Mouse (Mus musculus) embryonic facial prominence, embryonic 10.5 days (tissue): ENCODE data around the gene Elfn1. TPM values are rescaled to one million over a fixed set of nuclear protein-coding genes. Genes with fewer than 3 reads are reported as not detected.

ENCODE experiments used
- DNase-seq: peaks from one replicate; pipeline ENCODE4 v3.0.0-alpha.2; 2017; ENCODE audit warnings: low spot score
- H3K27ac ChIP-seq: fragments of 300-500 bp; sonication (generic); replicated peaks from 2 replicates; pipeline ENCODE4 v1.5.1; 2016; ENCODE audit warnings: mild to moderate bottlenecking
- H3K27me3 ChIP-seq: fragments of 300-500 bp; sonication (generic); replicated peaks from 2 replicates; pipeline ENCODE4 v1.6.1; 2016; ENCODE audit warnings: low read depth, mild to moderate bottlenecking; ENCODE audit not compliant: poor library complexity, severe bottlenecking
- H3K36me3 ChIP-seq: fragments of 300-500 bp; sonication (generic); replicated peaks from 2 replicates; pipeline ENCODE4 v1.6.1; 2016; ENCODE audit warnings: mild to moderate bottlenecking, moderate library complexity
- H3K4me1 ChIP-seq: fragments of 300-500 bp; sonication (generic); 2 replicates; pipeline ENCODE4 v1.6.1; 2016
- H3K4me3 ChIP-seq: fragments of 300-500 bp; sonication (generic); 2 replicates; pipeline ENCODE4 v1.5.1; 2016; ENCODE audit warnings: mild to moderate bottlenecking, moderate library complexity
- H3K9me3 ChIP-seq: fragments of 300-500 bp; sonication (generic); 2 replicates; pipeline ENCODE4 v1.6.1; 2016; ENCODE audit warnings: mild to moderate bottlenecking
- WGBS: fragments of 180-500 bp; shearing (Covaris S2); methylation state at CpG from one replicate; pipeline ENCODE4 v1.1.7; 2016; 5-methylcytosine and 5-hydroxymethylcytosine counted together
- polyA plus RNA-seq: library from polyadenylated mRNA; unstranded; fragments of >200 nt; fragmentation: Nextera tagmentation; extraction: Ambion mirVana; gene quantifications from 2 replicates; pipeline ENCODE4 v1.2.1, GENCODE M21; 2016

Elfn1 gene
- polyA plus RNA-seq, result 0.12 and 0.40 TPM in 2 replicates

DNA sequence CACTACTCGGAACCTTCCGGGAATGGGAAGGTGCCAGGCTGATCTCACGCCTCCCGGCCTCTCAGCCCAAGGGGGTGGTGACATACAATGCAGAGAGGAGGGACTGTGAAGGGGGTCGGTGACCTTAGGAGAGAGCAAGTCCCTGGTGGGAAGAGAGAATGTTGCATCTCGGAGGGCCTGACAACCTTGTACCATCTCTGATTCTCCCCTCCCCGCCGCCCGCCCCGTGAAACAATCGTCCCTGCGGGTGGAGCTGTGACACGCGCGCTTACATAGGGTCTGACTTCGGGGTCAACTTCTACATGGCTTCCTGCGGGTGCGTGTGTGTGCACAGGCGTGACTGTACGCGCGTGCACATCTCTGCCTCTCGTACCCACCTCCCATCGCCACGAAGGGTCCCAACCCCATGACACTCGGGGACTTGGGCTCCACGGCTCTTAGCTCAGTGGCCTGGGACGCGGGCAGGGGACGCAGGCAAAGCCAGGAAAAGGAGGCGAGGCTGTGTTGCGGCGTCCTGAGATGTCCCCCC, at the start of gene Elfn1:
Gene Elfn1, plus strand, starts transcription at position 230 of the 529 bp plus-strand sequence.
- Histone ChIP-seq H3K27me3 (peaks cover 88% of the 10 kb centered on the region), H3K27ac (peak within 1 kb of the TSS; percentile 78), H3K9me3 (no peaks in the 10 kb centered on the region), H3K4me3 (peak within 1 kb of the TSS; percentile 74), H3K36me3 (no peaks in the 10 kb centered on the region), H3K4me1 (peaks cover 58% of the 10 kb centered on the region)
- DNase-seq, result no peak
- under 1% methylated on average over 33 of the region's 33 CpGs for WGBS

DNA sequence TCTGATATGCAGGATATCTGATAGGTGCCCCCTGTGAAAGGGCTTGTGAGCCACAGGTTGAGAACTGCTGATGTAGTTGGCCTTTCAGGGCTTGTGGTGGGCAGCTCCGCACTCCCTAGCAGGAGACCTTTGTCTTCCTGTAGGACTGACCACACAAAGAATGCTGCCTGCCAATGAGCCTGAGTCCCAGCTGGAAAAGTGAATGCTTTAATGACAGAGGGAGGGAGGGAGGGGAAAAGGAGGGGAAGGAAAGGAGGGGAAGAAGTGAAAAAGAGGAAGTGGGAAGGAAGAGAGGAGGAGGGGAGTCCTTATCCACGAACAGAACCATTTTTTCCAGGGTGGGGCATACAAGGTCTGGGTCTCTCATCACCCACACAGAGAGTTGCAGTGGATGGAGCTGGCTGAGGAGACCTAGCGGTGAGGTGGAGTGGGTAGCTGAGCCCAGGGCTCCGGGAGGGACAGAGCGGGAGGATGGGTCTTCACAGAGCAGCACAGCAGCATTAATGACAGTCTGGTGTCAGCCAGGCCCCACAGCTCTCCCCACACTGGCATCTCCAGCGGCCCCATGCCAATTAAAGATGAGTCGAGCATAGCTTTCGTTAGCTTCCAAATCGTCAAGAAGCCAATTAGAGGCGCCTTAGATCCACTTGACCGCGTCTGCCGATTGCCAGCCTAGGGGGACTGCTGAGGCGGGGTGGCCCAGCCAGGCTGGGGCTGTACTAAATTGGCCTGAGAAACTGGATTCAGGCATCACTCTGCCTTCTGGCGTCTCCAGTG, 47.2 kb upstream of the Elfn1 start:
- H3K27ac ChIP-seq, result no peak overlapping the region
- no peak for DNase-seq
- H3K9me3 ChIP-seq, result no peaks in the 10 kb centered on the region
- no peak overlapping the region for H3K4me3 ChIP-seq
- H3K27me3 ChIP-seq, result 0 out of 2 replicates have a peak, but pooled peaks cover 9% of the 10 kb centered on the region
- H3K36me3 ChIP-seq, result no peaks in the 10 kb centered on the region
- H3K4me1 ChIP-seq, result peaks cover 10% of the 10 kb centered on the region
- 27% methylated on average over 15 of the region's 15 CpGs for WGBS

DNA sequence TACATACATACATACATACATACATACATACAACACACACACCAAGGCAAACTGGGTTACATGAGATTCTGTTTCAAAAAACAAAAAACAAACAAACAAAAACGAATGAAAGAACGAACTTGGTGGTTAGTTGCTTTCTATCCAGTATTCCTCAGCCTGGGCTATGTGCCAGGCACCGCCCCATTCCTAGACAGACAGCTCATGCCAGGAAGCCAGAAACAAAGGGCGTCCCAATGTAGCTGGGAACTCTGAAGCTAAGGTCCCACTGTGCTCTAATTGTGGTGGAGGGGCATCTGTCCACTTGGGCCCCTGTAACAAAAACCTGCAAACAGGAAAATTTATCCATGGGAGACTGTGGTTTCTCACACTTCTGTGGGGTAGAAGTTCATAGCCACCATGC, 45.0 kb upstream of the Elfn1 start:
- DNase-seq, result no peak
- Histone ChIP-seq H3K4me1 (peaks cover 10% of the 10 kb centered on the region), H3K27me3 (0 out of 2 replicates have a peak, but pooled peaks cover 9% of the 10 kb centered on the region), H3K36me3 (no peaks in the 10 kb centered on the region), H3K9me3 (no peaks in the 10 kb centered on the region), H3K4me3 (no peak overlapping the region), H3K27ac (no peak overlapping the region)
- WGBS, result 73% methylated on average over 4 of the region's 4 CpGs

DNA sequence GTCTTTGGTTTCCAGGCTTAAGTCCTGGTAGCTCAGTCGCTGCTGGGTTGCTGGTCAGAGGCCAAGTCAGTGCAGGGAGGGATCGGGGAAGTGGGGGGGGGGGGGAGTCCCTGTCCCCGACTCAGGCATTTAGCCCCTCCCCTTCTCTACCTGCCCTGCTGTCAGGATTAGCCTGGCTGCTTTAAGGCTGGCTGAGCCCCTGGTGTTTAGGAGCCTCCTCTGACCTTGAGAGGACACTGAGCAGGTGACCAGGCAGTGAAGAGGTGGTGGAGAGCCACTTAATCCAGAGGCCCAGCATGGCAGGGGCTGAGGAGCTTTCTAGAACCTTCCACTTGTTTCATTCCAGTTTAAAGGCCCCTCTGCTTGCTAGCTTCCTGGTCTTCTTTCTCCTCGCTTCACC, 36.9 kb upstream of the Elfn1 start:
- no peaks in the 10 kb centered on the region for H3K36me3 ChIP-seq
- H3K27ac ChIP-seq, result no peak overlapping the region
- H3K9me3 ChIP-seq, result no peaks in the 10 kb centered on the region
- WGBS, result 14% methylated on average over 4 of the region's 4 CpGs
- peaks cover 11% of the 10 kb centered on the region; the same call in 1 of the 2 replicates for H3K4me1 ChIP-seq
- H3K27me3 ChIP-seq, result no peaks in the 10 kb centered on the region; the same call in 1 of the 2 replicates
- H3K4me3 ChIP-seq, result no peak overlapping the region
- DNase-seq, result no peak

DNA sequence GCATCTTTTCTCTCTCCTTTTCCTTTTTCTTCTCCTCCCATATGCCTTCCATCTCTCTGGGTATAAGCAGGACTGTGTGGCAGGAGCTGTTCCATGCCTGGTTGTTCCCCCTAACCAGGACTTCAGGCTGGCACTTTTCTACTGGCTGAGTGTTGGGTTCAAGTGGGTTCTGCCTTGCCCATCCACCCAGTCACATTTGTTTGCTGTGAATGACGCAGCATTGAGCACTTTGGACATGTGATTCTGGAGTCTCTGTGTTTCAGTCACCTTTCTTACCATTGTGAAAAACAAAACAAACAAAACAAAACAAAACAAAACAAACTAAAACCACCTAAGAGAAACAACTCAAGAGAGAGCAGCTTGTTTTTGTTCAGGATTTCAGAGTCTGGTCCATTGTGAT, 36.2 kb upstream of the Elfn1 start:
- no peak for DNase-seq
- no peak overlapping the region for H3K27ac ChIP-seq
- no peak overlapping the region for H3K4me3 ChIP-seq
- no peaks in the 10 kb centered on the region for H3K9me3 ChIP-seq
- H3K27me3 ChIP-seq, result no peaks in the 10 kb centered on the region; the same call in 1 of the 2 replicates
- WGBS, result 85% methylated on average over 1 of the region's 1 CpGs
- H3K36me3 ChIP-seq, result no peaks in the 10 kb centered on the region
- peaks cover 11% of the 10 kb centered on the region; the same call in 1 of the 2 replicates for H3K4me1 ChIP-seq

DNA sequence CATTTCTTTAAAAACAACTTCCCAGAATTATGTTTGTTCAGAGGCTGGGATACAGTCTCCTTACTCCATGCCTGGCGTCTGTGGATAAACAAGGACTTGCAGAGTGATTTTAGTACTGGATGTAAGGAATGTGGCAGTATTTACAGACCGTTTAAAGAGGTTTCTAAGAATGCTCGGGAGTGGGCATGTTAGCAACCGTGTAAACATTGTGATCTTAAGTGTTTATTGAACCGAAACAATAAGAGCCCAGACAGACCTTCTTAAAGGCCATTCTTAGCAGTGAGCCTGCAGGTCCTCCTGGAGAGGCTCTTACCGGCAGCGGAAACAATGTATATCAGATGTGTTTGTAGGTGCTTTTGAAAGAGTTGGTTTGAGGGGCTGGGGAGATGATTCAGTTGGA, 30.2 kb upstream of the Elfn1 start:
- DNase-seq, result no peak
- Histone ChIP-seq H3K4me1 (no peaks in the 10 kb centered on the region), H3K27me3 (no peaks in the 10 kb centered on the region), H3K27ac (no peak overlapping the region), H3K36me3 (no peaks in the 10 kb centered on the region), H3K9me3 (no peaks in the 10 kb centered on the region), H3K4me3 (no peak overlapping the region)
- 58% methylated on average over 7 of the region's 7 CpGs for WGBS

DNA sequence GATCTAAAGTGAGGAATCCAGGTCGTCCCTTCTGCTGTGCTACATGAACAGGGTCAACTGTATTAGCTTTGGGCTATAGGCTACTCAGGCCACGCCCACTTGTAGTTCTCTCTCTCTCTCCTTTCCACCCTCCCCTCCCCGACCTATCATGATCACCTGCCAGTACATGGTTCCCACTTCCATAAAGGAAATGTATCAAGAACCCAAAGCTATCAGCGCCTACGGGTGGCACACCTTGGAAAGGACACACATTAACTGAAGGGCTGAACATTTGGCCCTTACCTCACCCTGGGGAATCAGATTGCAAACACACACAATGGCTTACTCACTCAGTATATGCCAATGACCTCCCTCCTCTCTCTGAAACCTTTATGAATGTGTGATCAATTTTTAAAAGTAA, 28.0 kb upstream of the Elfn1 start:
- Histone ChIP-seq H3K27ac (no peak overlapping the region), H3K4me1 (no peaks in the 10 kb centered on the region), H3K4me3 (no peak overlapping the region), H3K27me3 (no peaks in the 10 kb centered on the region), H3K9me3 (no peaks in the 10 kb centered on the region), H3K36me3 (no peaks in the 10 kb centered on the region)
- 80% methylated on average over 5 of the region's 5 CpGs for WGBS
- no peak for DNase-seq

DNA sequence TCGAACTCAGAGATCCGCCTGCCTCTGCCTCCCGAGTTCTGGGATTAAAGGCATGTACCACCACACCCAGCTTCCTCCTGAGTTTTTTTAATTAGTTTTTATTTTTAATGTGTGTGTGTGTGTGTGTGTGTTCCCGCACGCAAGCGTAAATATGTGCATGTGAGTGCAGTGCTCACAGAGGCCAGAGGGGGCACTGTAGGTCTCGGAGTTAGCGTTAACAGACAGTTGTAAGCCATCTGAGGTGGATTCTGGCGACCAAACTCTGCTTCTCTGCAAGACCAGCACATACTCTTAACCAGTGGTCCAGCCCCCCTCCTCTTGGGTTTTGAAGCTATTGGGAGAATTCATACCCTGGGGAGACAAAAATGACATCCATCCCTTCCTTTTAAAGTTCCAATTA, 26.6 kb upstream of the Elfn1 start:
- Histone ChIP-seq H3K27me3 (no peaks in the 10 kb centered on the region), H3K27ac (no peak overlapping the region), H3K4me3 (no peak overlapping the region), H3K4me1 (no peaks in the 10 kb centered on the region), H3K36me3 (no peaks in the 10 kb centered on the region), H3K9me3 (no peaks in the 10 kb centered on the region)
- WGBS, result 94% methylated on average over 9 of the region's 9 CpGs
- no peak for DNase-seq

DNA sequence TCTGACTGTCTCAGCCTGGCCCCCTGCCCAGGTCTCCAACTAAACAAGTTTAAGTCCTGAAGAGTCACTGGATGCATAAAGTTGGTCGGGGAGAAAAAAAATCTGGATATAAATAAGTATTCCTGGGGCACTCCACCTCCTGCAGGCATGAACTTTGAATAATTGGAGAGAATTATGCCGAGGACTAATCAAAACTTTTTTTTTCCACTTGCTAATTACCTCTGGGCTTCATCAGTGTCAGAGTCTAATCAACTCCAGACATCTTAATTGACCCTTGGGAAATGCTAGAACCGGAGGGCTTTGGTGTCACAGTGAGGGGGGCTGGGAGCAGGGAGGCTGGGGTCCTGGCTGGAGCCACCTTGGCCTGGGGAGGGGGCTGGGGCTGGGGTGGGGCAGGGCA, 19.1 kb upstream of the Elfn1 start:
- WGBS, result 19% methylated on average over 3 of the region's 3 CpGs
- H3K9me3 ChIP-seq, result no peaks in the 10 kb centered on the region
- H3K4me1 ChIP-seq, result peaks cover 58% of the 10 kb centered on the region
- no peaks in the 10 kb centered on the region; the same call in 1 of the 2 replicates for H3K27me3 ChIP-seq
- no peaks in the 10 kb centered on the region for H3K36me3 ChIP-seq
- DNase-seq, result peak; percentile 47
- H3K27ac ChIP-seq, result peak overlapping the region; percentile 35
- H3K4me3 ChIP-seq, result peak overlapping the region; percentile 8; the same call in 1 of the 2 replicates

DNA sequence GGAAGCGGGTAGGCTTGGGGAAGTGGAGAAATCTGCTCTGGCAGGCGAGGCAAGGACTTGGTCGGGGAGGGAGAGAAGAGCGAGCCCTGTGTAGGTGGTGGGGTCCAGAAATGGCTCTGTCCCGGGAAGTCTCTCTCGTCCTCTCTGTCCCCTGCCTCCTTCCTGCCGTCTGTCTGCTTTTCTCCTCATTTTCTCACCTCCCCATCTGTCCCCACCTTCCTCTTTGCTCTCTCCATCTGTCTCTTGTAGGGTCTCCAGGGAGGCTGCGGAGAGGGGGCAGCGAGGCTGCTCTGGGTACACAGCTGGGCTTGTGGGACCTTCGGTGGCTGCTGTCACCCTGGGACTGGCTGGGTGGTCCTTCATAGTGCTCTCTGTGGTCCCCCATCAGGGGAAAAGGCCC, 18.4 kb upstream of the Elfn1 start:
- no peak for DNase-seq
- peak overlapping the region; percentile 58; the same call in 1 of the 2 replicates for H3K27ac ChIP-seq
- WGBS, result 44% methylated on average over 10 of the region's 10 CpGs

DNA sequence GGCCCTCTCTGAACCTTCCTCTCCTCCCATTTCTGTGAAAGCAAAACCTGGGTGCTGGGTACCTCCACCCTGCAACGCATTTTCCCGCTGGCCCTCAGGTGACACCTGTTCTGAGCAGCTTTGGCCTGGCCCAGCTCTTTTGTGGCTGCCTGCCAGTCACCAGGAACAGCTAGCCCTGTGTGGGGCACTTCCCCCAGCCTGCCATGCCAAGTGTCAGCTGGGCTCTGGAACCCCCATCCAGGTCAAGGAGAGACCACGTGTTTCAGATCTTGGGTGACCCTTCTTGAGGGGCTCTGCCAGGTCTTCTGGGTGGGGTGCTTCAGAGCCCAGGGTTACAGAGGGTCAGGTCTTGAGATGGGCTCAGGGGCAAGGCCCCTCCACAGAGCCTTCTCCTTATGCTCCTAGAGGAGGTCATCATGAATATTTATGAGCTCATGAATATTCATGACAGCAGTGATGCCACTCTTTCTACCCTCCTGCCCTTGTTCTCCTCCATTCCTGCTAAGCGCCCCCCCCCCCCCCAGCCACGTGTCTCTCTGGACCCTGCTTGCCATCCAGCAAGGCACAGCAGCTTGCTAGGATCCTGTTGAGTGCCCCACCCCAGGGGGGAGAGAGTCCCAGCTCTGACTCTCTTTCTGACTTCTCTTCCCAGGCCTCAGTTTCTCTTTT, 15.3 kb upstream of the Elfn1 start:
- Histone ChIP-seq H3K4me3 (no peak overlapping the region), H3K36me3 (no peaks in the 10 kb centered on the region), H3K27me3 (peaks cover 14% of the 10 kb centered on the region; the same call in 1 of the 2 replicates), H3K27ac (peak overlapping the region; percentile 65), H3K4me1 (peaks cover 63% of the 10 kb centered on the region), H3K9me3 (no peaks in the 10 kb centered on the region)
- 29% methylated on average over 5 of the region's 5 CpGs for WGBS
- DNase-seq, result no peak

More for the DNA sequence above, 18.4 kb upstream of the Elfn1 start:
- Histone ChIP-seq H3K36me3 (no peaks in the 10 kb centered on the region), H3K9me3 (no peaks in the 10 kb centered on the region), H3K27me3 (peaks cover 5% of the 10 kb centered on the region; the same call in 1 of the 2 replicates), H3K4me3 (no peak overlapping the region), H3K4me1 (peaks cover 66% of the 10 kb centered on the region)

DNA sequence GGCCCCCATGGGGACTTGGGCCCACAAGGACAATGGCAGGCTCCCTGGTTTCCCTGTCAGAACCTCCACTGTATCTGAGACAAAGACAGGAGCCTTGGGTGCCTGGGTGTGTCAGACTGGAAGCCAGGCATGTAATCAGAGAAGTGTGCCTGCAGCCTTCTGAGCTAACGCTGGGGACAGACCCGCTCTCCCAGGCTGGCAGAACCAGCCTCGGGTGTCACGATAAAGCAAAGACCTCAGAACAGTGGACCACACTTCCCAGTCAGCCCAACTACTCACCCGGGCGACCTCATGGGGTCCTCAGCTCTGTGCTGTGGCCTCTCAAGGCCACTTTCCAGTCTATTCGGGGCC, 14.8 kb upstream of the Elfn1 start:
- peak overlapping the region; percentile 65 for H3K27ac ChIP-seq
- no peak overlapping the region for H3K4me3 ChIP-seq
- DNase-seq, result peak; percentile 28
- peaks cover 14% of the 10 kb centered on the region; the same call in 1 of the 2 replicates for H3K27me3 ChIP-seq
- H3K9me3 ChIP-seq, result no peaks in the 10 kb centered on the region
- 27% methylated on average over 7 of the region's 7 CpGs for WGBS
- peaks cover 59% of the 10 kb centered on the region for H3K4me1 ChIP-seq
- H3K36me3 ChIP-seq, result no peaks in the 10 kb centered on the region
